Mouse (Mus musculus): ENCODE measurements around the gene Adam11. TPM values are rescaled to one million over a fixed set of nuclear protein-coding genes. Genes with fewer than 3 reads are reported as not detected.

The Adam11 gene
- polyA plus RNA-seq, 2 experiments: 0.06 to 0.30 TPM

- H3K27ac ChIP-seq: no peak overlapping the region
- WGBS (ENCODE audit: insufficient replicate concordance): 62% methylated on average over 6 of the region's 6 CpGs
- no peak overlapping the region for H3K4me3 ChIP-seq (ENCODE audit: insufficient read depth in 1 of 2, low read depth in 2 of 2, low read length in 2 of 2)
- DNase-seq (ENCODE audit: low read depth in 3 of 3, low spot score in 3 of 3) (no peak), ATAC-seq (ENCODE audit: insufficient read depth) (no peak)
- H3K4me2 ChIP-seq (ENCODE audit: low read depth): no peak overlapping the region
- H3K4me1 ChIP-seq (replicated peaks; ENCODE audit: control insufficient read depth in 2 of 2, insufficient read depth in 2 of 2, low read length in 1 of 2): no peaks in the 10 kb centered on the region; a peak in 1 of 4 replicates
- no peak for TF ChIP-seq CTCF (IDR thresholded peaks at IDR 0.05; ENCODE audit: low read depth)
- H3K27me3 ChIP-seq (ENCODE audit: control insufficient read depth, insufficient read depth, low read length): peaks cover under 1% of the 10 kb centered on the region
- no peaks in the 10 kb centered on the region for H3K36me3 ChIP-seq (replicated peaks; ENCODE audit: control insufficient read depth, insufficient read depth, low read depth)
- no peak overlapping the region for H3K9ac ChIP-seq (replicated peaks)
- no peaks in the 10 kb centered on the region for H3K9me3 ChIP-seq (ENCODE audit: control insufficient read depth, low read length)
Measured at GRCm38 (mm10) chr11:102769141-102769540, 7.9 kb downstream of the Adam11 start.

DNA sequence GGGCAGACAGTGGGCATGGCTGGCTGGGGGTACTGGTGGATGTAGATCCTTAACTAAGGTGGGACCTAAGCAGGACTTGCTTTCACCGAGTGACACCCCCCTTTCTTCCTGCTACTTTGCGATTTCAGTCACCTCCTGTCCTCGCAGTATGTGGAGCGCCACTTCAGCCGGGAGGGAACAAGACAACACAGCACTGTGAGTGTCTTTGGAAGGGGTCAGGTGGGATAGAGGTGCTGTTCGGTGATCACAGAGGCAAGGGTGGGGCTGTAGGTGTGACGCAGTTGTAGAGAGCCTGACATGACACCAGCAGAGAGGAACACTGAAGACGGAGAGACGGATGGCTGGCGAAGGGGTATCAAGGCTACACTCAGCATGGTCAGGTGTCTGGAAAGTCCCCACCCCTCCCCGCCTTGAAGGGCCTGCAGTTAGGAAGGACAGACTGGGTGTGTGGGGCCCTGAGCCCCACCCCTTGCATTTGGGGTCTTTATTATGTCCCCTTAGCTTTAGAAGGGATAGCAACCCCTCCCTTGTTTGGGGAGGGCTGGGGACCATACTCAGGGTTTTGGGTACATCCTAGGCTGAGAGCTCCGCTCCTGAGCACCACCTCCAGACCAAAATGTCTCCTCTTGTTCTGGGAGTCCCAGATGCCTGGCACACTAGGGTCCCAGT is 8.9 kb downstream of the Adam11 start:
- WGBS (ENCODE audit: insufficient replicate concordance): 65% methylated on average over 12 of the region's 12 CpGs
- Histone ChIP-seq H3K27me3 (ENCODE audit: control insufficient read depth, insufficient read depth, low read length) (peaks cover 7% of the 10 kb centered on the region), H3K9ac (replicated peaks) (no peak overlapping the region), H3K36me3 (replicated peaks; ENCODE audit: control insufficient read depth, insufficient read depth, low read depth) (no peaks in the 10 kb centered on the region), H3K27ac (no peak overlapping the region), H3K4me3 (ENCODE audit: insufficient read depth in 1 of 2, low read depth in 2 of 2, low read length in 2 of 2) (no peak overlapping the region), H3K9me3 (ENCODE audit: control insufficient read depth, low read length) (no peaks in the 10 kb centered on the region), H3K4me1 (replicated peaks; ENCODE audit: control insufficient read depth in 2 of 2, insufficient read depth in 2 of 2, low read length in 1 of 2) (no peaks in the 10 kb centered on the region; a peak in 1 of 4 replicates), H3K4me2 (ENCODE audit: low read depth) (no peak overlapping the region)
- DNase-seq (ENCODE audit: low read depth in 3 of 3, low spot score in 3 of 3) (no peak), ATAC-seq (ENCODE audit: insufficient read depth) (no peak)
- TF ChIP-seq EP300 (IDR thresholded peaks at IDR 0.05; ENCODE audit: low read depth) (no peak), CTCF (IDR thresholded peaks at IDR 0.05; ENCODE audit: low read depth) (no peak)

DNA sequence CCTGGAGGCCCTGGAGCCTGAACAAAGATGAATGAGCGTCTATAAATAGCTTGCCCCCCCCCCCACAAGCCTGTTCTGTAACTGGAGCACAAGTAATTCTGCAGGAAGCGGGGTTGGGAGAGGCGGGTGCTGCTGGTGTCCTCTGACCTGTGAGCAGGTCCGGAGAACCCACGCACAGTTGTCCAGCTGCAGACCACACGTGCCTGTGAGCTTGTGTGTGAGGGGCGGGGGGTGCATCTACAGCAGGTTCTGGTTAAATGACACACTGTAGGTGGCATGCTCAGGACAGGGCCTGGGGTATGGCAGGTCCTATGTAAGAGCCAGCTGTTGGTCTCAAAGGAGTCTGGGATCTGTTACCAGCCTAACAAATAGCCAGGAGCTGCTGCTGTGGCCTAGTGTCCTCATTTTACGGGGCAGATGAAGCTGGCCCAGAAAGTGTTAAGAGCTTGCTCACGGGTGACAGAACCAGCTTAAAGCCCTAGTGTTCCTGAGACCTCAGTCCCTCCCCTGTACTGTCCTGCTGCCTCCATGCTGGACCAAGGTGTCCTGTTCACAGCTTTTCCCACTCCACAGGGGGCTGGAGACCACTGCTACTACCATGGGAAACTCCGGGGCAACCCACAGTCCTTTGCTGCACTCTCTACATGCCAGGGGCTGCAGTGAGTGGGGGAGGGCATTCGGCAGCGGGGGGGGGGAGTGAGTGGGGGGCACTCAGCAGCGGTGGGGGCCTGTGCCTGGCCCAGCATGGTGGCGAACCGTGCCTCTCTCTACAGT is 9.6 kb downstream of the Adam11 start:
- no peak for TF ChIP-seq CTCF (IDR thresholded peaks at IDR 0.05; ENCODE audit: low read depth)
- no peak for TF ChIP-seq EP300 (IDR thresholded peaks at IDR 0.05; ENCODE audit: low read depth)
- no peak overlapping the region for H3K27ac ChIP-seq
- no peak overlapping the region for H3K4me2 ChIP-seq (ENCODE audit: low read depth)
- WGBS (ENCODE audit: insufficient replicate concordance): 39% methylated on average over 15 of the region's 15 CpGs
- no peaks in the 10 kb centered on the region for H3K36me3 ChIP-seq (replicated peaks; ENCODE audit: control insufficient read depth, insufficient read depth, low read depth)
- H3K4me3 ChIP-seq (ENCODE audit: insufficient read depth in 1 of 2, low read depth in 2 of 2, low read length in 2 of 2): no peak overlapping the region
- H3K4me1 ChIP-seq (replicated peaks; ENCODE audit: control insufficient read depth in 2 of 2, insufficient read depth in 2 of 2, low read length in 1 of 2): no peaks in the 10 kb centered on the region; a peak in 1 of 4 replicates
- H3K27me3 ChIP-seq (ENCODE audit: control insufficient read depth, insufficient read depth, low read length): peaks cover 7% of the 10 kb centered on the region
- H3K9ac ChIP-seq (replicated peaks): no peak overlapping the region
- no peaks in the 10 kb centered on the region for H3K9me3 ChIP-seq (ENCODE audit: control insufficient read depth, low read length)
- DNase-seq (ENCODE audit: low read depth in 3 of 3, low spot score in 3 of 3) (no peak), ATAC-seq (ENCODE audit: insufficient read depth) (no peak)

- Histone ChIP-seq H3K4me1 (replicated peaks; ENCODE audit: control insufficient read depth in 2 of 2, insufficient read depth in 2 of 2, low read length in 1 of 2) (no peaks in the 10 kb centered on the region; a peak in 1 of 4 replicates), H3K4me3 (ENCODE audit: insufficient read depth in 1 of 2, low read depth in 2 of 2, low read length in 2 of 2) (no peak overlapping the region), H3K36me3 (replicated peaks; ENCODE audit: control insufficient read depth, insufficient read depth, low read depth) (no peaks in the 10 kb centered on the region), H3K9me3 (ENCODE audit: control insufficient read depth, low read length) (no peaks in the 10 kb centered on the region), H3K4me2 (ENCODE audit: low read depth) (no peak overlapping the region), H3K27ac (no peak overlapping the region), H3K9ac (replicated peaks) (no peak overlapping the region), H3K27me3 (ENCODE audit: control insufficient read depth, insufficient read depth, low read length) (peaks cover 7% of the 10 kb centered on the region)
- DNase-seq (ENCODE audit: low read depth in 3 of 3, low spot score in 3 of 3) (no peak), ATAC-seq (ENCODE audit: insufficient read depth) (no peak)
- TF ChIP-seq CTCF (IDR thresholded peaks at IDR 0.05; ENCODE audit: low read depth) (no peak), EP300 (IDR thresholded peaks at IDR 0.05; ENCODE audit: low read depth) (no peak)
- WGBS (ENCODE audit: insufficient replicate concordance): 24% methylated on average over 16 of the region's 16 CpGs
Measured at GRCm38 (mm10) chr11:102771916-102772714, 10.9 kb downstream of the Adam11 start.
